Mouse (Mus musculus): Measurements from ENCODE around the gene Megf8.

Gene Megf8

GRCm38 (mm10) chr7:25406468-25406867 lies 89.5 kb downstream of the Megf8 start:
- no peak for DNase-seq (ENCODE audit: low spot score)

- no peak for DNase-seq (ENCODE audit: low spot score)
Observed at GRCm38 (mm10) chr7:25409114-25409760, 92.3 kb downstream of the Megf8 start.

GRCm38 (mm10) chr7:25410969-25411615 lies 94.1 kb downstream of the Megf8 start:
- no peak for DNase-seq (ENCODE audit: low spot score)

- DNase-seq (ENCODE audit: low spot score), result no peak
Observed at GRCm38 (mm10) chr7:25411861-25412260, 94.9 kb downstream of the Megf8 start.

GRCm38 (mm10) chr7:25412833-25413441 lies 96.0 kb downstream of the Megf8 start, which contains the start of gene Cxcl17:
Gene Cxcl17 (minus strand): TSS chr7:25412886.
- no peak for DNase-seq (ENCODE audit: low spot score)
